Mouse (Mus musculus) CH12.LX (cell line): Measurements from ENCODE around the gene Atp7a.

Source experiments
- BHLHE40 ChIP-seq: IDR thresholded peaks from 2 replicates; pipeline ENCODE4 v1.6.1; 2011; ENCODE audit warnings: mild to moderate bottlenecking, low read depth, low read length, improper control_type of control experiment
- CTCF ChIP-seq, 2 experiments: IDR thresholded peaks in 1 of 2; conservative IDR thresholded peaks in 1 of 2; 2 replicates each; pipeline ENCODE4 v1.5.1; 2011 to 2012; ENCODE audit warnings: low read depth in 2 of 2, low read length in 2 of 2, improper control_type of control experiment in 1 of 2, inconsistent platforms in 1 of 2, mild to moderate bottlenecking in 1 of 2, moderate library complexity in 1 of 2
- E2F4 ChIP-seq: IDR thresholded peaks from 2 replicates; pipeline ENCODE4 v1.6.1; 2011; ENCODE audit warnings: low read depth, low read length, improper control_type of control experiment; ENCODE audit not compliant: insufficient replicate concordance
- EP300 ChIP-seq: IDR thresholded peaks from 2 replicates; pipeline ENCODE4 v1.6.1; 2011; ENCODE audit warnings: low read length, improper control_type of control experiment
- ETS1 ChIP-seq: conservative IDR thresholded peaks from 2 replicates; pipeline ENCODE4 v1.6.1; 2012; ENCODE audit warnings: low read depth, mild to moderate bottlenecking, inconsistent platforms, low read length, improper control_type of control experiment, moderate library complexity
- MEF2A ChIP-seq: IDR thresholded peaks from 2 replicates; pipeline ENCODE4 v1.6.1; 2014; ENCODE audit warnings: low read depth, mild to moderate bottlenecking, inconsistent platforms, low read length, improper control_type of control experiment, borderline replicate concordance
- NELFE ChIP-seq: IDR thresholded peaks from 2 replicates; pipeline ENCODE4 v1.6.1; 2011; ENCODE audit warnings: low read depth, low read length, improper control_type of control experiment
- PAX5 ChIP-seq: IDR thresholded peaks from 2 replicates; pipeline ENCODE4 v1.6.1; 2012; ENCODE audit warnings: low read length, inconsistent platforms, mixed read lengths
- POLR2A ChIP-seq: IDR thresholded peaks from 2 replicates; pipeline ENCODE4 v1.6.1; 2011; ENCODE audit warnings: low read depth, mild to moderate bottlenecking, improper control_type of control experiment, low read length
- POLR2AphosphoS2 ChIP-seq: IDR thresholded peaks from 2 replicates; pipeline ENCODE4 v1.6.1; 2011; ENCODE audit warnings: low read depth, low read length, improper control_type of control experiment
- SIN3A ChIP-seq: IDR thresholded peaks from 2 replicates; pipeline ENCODE4 v1.6.1; 2012; ENCODE audit warnings: low read length, improper control_type of control experiment, inconsistent platforms
- UBTF ChIP-seq: IDR thresholded peaks from 2 replicates; pipeline ENCODE4 v1.6.1; 2012; ENCODE audit warnings: low read depth, mild to moderate bottlenecking, inconsistent platforms, low read length, improper control_type of control experiment, moderate library complexity
- USF1 ChIP-seq: IDR thresholded peaks from 2 replicates; pipeline ENCODE4 v1.6.1; 2014; ENCODE audit warnings: low read depth, mild to moderate bottlenecking, inconsistent platforms, low read length, improper control_type of control experiment

GRCm38 (mm10) chrX:106142936-106143335, 115.9 kb downstream of the Atp7a start, which contains the start of gene Tlr13:
- TF ChIP-seq POLR2A (no peak), BHLHE40 (no peak), EP300 (no peak), E2F4 (no peak), MEF2A (no peak), ETS1 (no peak), USF1 (no peak), NELFE (no peak), UBTF (no peak), CTCF (conservative IDR thresholded peaks at IDR 0.05 in 1 of 2, IDR thresholded peaks at IDR 0.05 in 1 of 2; ENCODE audit: low read depth in 2 of 2, low read length in 2 of 2) (no peak), PAX5 (no peak), SIN3A (no peak), POLR2AphosphoS2 (no peak)
